Mouse (Mus musculus) MEL (cell line): ENCODE results near the gene Gsn.

ENCODE experiments used
- POLR2A ChIP-seq, 2 experiments: IDR thresholded peaks; 2 replicates each; pipeline ENCODE4 v1.6.1; 2011 to 2012; ENCODE audit warnings: low read length in 2 of 2, mild to moderate bottlenecking in 2 of 2, control low read depth in 1 of 2, improper control_type of control experiment in 1 of 2, low read depth in 1 of 2, moderate library complexity in 1 of 2; ENCODE audit not compliant: control insufficient read depth in 1 of 2, insufficient read depth in 1 of 2, poor library complexity in 1 of 2
- POLR2AphosphoS2 ChIP-seq: IDR thresholded peaks from 2 replicates; pipeline ENCODE4 v1.6.1; 2011; ENCODE audit warnings: low read length, improper control_type of control experiment
- SMC3 ChIP-seq: IDR thresholded peaks from 2 replicates; pipeline ENCODE4 v1.6.1; 2011; ENCODE audit warnings: low read depth, low read length, improper control_type of control experiment

DNA sequence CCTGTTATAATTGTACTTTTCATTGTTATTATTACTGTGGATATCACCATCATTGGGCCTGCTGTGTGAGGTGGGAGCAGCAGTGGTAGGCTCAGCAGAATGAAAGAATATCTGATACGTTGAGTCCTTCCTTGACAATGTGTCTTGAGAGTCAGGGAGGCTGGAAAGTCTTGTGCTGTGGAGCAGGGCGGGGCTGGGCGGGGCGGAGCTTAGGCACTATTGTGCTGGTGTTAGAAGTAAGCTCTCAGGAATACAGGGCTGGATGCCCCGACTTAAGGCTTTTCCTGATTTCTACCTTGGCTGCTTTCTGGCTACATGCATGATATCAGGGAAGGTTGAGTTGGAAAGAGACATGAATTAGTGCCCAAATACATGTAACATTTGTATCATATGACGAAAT is 3.4 kb upstream of the Gsn start:
- TF ChIP-seq POLR2A (IDR thresholded peaks at IDR 0.05; ENCODE audit: control insufficient read depth in 1 of 2, insufficient read depth in 1 of 2, low read depth in 1 of 2, low read length in 2 of 2, poor library complexity in 1 of 2) (no peak), POLR2AphosphoS2 (no peak), SMC3 (no peak)
